Mouse (Mus musculus): ENCODE measurements around the gene Gdi1.

The Gdi1 gene

DNA sequence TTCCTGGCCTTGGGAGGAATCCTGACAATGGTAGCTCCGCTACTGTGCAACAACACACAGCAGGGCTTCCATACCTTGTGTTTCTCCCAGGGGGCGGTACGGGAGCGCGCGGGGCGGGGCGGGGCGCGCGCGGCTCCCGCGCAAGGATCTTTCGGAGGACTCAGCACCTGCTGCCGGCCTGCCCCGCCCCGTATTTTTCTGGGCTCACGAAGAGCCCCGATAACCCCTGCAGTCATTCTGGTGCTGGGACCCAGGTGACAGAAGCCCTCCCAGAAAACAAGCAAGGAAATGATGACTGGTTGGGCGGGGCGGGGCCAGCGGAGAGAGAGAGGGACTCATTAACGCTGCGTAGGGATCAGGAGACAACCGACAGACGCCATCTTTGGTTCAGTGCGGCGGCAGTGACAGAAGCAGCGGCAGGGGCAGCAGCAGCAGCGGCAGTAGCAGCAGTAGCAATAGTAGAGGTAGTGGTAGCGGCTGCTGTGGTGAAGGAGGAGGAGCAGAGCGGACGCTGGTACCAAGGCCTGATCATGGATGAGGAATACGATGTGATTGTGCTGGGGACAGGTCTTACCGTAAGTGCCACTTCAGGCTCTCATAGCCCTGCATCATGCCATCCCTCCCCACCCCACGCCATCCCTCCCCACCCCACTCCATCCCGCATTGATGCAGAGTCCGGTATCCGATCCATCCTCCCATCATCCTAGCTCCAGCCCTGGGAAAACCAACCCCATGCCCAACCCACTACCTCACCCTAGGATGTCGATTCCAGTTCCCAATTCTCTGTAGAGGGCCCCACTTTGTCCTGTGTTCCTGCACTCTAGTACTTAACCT, at the start of gene Gdi1:
Gdi1 (plus strand) TSS at position 132 of the 834 bp plus-strand sequence.
- DNase-seq (ENCODE audit: low spot score in 2 of 2): peak; percentile 65 to 71

DNA sequence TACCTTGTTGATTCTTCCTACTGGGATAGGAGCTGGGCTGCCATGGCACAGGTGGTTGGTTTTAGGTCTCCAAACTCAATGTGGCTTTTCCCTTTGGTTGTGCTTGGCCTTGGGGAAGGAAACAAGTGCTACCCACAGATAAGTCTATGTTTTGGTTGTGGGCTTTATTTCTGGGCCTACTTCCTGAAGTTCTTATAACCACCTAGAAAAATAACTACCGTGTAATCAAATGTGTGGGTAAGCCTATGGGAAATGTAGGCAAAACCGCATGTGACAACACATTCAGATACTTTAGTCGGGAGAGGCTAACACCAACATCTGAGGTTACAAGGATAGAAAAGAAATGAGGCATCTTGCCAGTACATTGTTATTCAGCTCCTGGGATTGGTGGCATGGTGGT, 47.1 kb upstream of the Gdi1 start:
- DNase-seq (ENCODE audit: low spot score in 2 of 2): no peak

DNA sequence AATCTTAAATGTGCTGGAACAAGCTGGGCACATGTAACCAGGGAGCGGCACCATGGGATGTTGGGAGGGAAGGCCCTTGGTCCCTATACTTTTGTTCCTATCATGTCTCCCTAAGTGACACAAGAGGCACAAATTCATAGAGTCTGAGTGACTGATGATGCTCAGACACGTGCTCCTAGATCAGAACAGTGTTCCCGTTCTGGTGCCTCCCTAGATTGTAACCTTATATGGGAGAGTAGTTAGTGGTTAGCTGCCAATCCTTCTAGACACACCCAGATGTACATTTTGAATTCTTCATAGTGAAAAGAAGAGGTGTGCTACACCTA, 35.1 kb upstream of the Gdi1 start:
- peak in 1 of 2 experiments; percentile 15 for DNase-seq (ENCODE audit: low spot score in 2 of 2)

DNA sequence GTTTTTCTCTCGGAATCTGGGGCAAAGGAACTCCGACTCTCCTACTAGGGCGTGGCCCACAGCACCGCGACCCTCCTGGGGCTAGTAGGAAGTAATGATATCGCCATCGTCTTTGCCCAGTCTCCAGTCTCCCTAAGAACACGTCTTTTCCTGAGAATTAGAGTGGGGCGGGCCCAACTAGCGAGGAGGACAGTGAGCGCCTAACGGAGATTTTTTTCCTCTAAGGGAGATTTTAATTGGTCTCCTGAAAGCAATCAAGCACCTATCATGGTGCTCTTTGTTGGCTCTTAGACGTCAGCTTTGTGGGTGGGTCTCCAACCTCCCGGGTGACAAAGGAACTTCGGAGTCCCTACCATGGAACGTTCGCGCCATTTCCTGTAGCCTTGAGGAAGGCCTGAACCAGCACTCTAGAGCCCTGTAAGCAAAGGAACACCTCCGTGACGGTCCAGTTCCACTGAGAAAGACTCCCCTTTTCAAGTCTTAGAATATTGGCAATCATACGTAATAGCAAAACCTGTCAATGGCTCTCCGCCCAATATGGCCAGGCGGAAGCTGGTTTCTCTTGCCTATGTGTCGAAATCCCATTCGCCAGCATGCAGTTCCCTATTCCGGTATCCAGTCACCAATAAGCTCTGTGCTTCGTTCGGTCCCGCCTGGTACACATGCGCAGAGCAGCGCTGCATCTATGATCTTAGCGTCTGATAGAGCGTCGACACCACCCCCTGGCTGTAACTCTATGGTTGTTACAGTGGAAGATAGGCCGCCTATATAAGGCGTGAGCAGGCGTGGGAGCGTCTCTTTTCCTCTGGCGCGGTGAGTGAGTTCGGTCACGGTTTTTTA, 34.5 kb upstream of the Gdi1 start, which contains the start of gene Rpl10:
Rpl10 (plus strand) TSS at position 751 of the 840 bp plus-strand sequence.
- peak; percentile 88 to 92 for DNase-seq (ENCODE audit: low spot score in 2 of 2)

DNA sequence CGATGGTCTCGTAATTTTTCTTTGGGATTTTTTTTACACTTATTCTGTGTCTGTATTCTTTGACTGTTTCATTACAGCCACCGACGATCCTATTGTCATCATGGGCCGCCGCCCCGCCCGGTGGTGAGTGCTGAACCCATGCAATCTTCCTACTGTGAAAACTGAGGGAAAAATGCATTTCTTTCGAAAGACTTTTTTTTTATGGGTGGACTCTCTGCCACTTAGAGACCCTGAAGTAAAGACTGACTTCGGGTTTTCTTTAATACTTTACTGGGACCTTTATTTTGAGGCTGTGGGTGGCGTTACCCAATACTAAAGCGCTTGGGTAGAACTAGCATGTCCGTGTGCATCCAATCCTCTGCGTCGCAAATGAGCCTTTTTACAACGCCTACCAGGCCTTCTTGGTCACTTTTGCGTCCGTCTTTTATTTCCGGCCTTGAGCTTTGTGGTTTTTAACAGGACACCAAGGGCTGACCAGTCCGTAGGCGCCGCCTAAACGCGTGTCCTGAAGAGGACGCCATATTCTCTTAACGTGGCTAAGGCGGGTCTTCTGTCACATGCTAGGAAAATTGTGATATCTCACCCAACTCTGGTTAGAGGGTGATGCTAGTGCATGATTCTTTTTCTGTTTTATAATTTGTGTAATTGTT, 33.8 kb upstream of the Gdi1 start:
- peak; percentile 12 to 26 for DNase-seq (ENCODE audit: low spot score in 2 of 2)

DNA sequence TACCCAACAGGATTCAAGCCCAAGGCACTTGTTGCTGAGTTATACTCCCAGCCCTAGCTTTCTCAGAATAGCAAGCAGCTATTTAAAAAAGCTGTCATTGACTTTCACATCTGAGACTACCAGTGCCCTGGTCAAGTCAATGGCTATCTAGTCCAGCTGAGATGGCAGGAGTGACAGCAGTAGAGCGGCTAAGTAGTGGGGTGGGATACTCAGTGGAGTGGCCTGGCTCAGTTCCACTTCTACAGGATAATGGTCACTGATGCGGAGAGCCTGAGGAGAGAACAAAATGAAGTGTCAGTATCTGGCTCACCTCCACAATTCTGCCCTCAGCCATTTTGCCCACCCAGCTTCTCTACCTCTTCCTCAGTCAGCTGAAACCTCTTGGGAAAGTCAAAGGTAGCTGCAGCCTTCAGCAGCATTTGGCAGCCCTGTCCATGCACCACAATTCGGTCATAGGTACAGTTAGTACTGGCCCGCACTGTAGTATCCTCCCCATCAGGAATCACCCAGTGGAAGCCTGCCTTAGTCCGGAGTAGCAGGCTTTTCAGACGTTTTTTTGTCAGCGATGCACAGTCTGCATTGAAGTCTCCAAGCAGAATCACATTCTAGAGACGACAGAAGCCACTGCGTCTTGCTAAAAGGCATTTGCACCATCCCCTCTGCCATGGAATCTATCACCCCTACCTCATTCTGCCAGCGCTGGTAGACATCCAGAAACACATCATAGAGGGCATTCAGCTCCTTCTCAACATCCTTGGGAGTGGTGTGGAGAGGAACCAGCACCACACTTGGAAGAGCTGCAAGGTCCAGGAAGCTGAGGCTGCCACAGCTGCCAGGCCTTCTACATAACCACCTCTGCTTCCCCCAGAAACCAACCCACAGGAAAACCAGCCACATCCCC, 31.1 kb upstream of the Gdi1 start:
- no peak for DNase-seq (ENCODE audit: low spot score in 2 of 2)

DNA sequence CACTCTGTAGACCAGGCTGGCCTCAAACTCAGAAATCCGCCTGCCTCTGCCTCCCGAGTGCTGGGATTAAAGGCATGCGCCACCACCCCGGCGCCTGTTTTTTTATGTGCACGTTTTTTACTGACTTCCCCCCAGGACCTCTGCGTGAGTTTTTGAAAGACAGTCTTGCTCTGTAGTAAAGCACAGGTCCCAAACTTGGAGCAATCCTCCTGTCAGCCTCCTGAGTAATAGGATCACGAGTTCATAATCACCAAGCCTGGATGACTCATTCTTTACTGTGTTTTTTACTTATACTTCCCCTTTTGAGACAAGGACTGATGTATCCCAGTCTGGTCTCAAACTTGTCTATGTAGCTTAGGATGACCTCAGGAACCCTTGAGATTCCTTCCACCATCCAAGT, 26.9 kb upstream of the Gdi1 start:
- DNase-seq (ENCODE audit: low spot score in 2 of 2): no peak

DNA sequence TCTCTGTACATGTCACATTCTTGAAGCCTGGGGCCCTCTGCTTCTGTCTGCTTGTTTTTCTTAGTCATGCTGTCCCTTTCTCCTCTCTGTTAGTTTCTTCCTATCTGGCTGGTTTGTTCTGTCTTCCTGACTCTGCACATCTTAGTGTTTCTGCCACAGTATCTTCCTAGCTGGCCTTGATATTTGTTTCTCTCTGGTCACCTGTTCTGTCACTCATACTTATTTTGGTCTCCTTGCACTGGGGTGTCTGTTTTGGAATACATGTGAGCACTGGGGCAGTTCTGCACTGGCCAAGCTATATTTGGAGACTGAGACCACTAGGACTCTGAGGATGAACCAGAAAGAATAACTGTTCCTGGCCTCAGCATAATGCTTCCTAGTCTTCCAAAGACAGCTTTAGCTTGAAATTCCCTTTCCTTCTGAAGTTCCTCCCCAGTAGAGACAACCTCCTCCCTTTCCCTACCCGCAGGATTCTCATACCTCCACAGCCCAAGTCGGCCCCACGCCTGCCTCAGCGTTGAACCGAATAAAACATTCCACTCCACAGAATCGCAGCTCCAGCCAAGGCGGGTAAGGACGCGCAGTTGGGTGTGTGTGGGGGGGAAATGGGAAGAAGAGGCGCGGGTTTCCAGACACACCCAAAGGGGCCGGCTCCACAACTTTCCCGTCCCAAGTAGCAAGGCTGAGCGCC, 23.6 kb upstream of the Gdi1 start:
- DNase-seq (ENCODE audit: low spot score in 2 of 2): no peak

DNA sequence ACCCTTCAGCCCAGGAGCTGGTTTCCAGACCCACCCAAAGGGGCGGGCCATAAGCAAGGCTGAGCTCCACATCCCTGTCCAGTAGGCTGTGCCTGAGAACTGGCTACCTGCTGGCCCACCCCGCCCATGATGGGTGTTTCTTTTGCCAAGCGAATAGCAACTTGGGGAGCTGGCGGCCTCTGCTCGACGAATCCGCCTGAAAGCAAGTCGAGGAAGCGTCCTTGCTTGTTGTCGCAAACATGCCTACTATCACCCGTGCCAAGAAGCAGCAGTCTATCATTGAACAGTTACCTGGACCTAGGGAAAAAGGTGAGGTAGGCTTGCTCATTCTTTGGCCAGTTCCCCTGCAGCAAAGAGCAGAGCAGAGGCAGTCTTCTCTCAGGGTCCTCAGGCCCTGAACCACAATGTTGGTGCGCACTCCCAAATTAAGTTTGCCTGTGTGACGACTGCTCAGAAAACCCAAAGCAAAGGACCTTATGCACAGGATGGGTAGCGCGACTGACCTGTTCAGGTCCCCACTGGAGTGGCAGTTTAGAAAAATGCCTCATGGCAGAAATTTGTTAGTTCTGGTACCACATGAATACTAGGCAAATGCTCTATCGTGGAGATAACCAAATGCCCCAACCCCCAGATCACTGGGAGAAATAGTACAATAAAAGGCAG, 22.9 kb upstream of the Gdi1 start, which contains the start of the genes Taz and Dnase1l1:
Taz (plus strand) TSS at position 181 of the 663 bp plus-strand sequence.
Dnase1l1 (minus strand) TSS at position 606 of the 663 bp plus-strand sequence.
- peak; percentile 25 to 58 for DNase-seq (ENCODE audit: low spot score in 2 of 2)

DNA sequence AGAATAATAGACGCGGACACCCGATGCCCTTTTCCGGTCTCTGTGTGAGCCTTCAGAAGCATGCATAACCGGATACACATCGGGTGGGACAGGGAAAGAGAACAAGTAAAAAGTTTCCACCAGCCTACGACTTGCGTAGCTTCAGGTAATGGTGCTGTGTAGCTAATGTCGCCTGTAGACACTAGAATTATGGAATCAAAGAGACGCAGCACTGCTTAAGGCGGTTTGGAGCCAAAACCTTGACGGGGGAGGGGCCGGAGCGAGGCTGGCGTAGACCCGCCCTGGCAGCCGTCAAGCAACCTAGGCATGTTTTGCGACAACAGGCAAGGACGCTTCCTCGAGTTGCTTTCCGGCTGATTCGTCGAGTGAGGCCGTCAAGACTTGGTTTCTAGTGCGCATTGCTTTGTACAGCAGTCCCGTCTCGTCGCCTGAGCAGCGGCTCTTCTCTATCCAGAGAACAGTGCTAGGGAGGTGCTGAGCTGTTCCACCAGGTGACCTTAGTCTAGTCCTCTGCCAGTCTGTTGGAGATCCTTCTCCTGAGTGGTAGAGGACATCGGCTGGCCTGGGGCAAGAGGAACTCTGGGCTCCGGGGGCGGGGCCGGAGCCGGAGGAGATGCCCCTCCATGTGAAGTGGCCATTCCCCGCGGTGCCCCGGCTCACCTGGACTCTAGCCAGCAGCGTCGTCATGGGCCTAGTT, 22.3 kb upstream of the Gdi1 start:
- peak; percentile 85 to 88 for DNase-seq (ENCODE audit: low spot score in 2 of 2)

DNA sequence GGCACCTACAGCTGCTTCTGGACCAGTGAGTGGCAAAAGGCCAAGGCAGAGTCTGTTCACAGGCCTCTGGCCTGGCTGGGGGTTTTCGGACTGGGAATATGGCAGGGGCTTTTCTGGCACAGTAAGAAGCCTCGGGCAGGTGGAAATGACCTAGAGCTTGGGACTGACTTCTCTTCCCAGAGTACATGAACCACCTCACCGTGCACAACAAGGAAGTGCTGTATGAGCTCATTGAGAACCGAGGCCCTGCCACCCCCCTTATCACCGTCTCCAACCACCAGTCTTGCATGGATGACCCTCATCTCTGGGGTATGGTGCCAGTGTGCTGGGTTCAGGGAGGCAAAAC, 21.7 kb upstream of the Gdi1 start:
- no peak for DNase-seq (ENCODE audit: low spot score in 2 of 2)

DNA sequence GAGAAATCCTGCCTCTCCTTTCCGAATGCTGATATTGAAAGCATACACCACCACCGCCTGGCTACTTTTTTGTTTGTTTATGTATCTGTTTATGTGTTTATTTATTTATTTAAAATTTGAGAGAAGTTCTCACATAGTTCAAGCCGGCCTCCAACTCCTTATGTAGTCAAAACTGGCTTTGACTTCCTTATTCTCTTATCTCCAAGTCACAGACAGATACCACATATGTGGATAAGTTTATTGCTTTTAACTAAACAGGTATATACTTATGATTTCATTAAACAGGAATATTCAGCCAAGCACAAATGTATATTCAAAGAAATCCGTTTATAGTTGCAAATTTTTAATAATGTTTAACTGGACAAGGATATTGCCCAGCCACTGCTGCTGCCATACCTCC, 11.4 kb upstream of the Gdi1 start:
- no peak for DNase-seq (ENCODE audit: low spot score in 2 of 2)

DNA sequence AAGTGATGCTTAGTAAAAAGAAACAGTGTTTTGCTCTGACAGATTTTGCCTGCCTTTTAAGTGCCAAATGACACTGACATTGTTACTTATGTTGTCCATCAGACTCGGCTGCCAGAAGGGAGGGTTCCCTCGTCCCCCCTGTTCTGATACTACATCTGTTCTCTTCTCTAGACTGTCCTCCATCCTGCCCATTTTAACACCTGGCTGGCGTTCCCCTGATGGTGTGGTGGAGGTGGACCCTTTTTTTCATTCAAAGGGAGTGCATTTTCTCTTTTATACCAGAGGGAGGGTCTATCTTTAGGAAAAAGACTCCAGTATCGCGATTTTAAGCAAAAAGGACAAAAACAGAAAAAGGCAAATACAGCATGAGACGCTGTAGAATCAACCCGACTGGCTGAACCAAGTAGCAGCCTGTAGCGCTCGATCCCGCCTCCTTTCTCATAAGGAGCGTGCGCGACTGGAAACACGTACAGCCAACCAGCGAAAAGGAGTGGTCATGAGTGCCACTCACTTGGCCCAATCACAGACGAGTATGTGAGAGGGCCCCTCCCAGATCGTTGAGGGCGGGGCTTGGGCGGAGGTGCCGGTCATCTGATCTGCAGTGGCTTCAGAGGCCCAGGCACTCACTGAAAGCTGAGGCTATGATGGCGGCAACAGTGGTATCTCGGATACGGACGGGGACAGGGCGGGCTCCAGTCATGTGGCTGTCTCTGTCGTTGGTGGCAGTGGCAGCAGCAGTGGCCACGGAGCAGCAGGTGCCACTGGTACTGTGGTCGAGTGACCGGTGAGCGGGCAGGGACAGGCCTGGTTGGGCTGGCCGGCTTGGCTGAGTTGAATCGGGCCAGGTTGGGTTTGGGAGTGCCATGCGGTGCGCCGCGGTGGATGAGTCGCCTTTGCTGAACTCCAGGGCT, 8.0 kb upstream of the Gdi1 start, which contains the start of gene Atp6ap1:
Atp6ap1 (plus strand) TSS at position 560 of the 911 bp plus-strand sequence.
- DNase-seq (ENCODE audit: low spot score in 2 of 2): peak; percentile 91 to 94

DNA sequence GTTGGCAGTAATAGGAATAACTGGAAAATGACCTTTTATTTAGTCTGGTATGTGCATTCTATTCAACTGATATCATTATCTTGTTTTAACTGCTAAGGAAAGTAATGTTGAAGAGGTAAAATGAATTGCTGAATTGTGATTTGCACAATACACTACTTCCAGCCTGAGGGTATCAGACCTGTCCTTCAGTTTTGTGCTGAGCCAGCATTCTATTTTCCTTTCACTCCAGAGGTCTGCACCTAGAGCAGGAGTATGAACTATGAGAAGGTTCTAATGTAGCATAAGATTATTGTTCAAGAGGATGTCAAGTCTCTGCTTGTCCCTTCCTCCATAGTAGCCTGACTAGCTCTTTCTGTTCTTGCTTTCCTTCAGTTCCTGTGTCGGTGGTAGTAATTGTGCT, 6.5 kb upstream of the Gdi1 start:
- DNase-seq (ENCODE audit: low spot score in 2 of 2): no peak

DNA sequence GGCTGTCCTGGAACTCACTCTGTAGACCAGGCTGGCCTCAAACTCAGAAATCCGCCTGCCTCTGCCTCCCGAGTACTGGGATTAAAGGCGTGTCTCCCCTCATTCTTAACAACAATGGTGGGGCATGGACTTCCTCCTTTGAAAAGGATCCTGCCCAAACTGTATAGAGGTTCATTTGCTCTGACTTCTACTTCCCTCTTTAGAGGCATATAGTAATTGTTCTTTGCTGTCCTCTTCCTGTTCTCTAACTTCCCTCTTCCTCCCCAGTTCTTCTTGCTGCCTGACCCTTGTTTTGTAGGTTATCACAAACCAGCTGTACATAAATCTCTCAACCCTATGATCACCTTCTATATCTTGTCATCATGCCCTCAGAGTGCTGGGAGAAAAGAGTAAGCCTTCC, 5.1 kb upstream of the Gdi1 start:
- DNase-seq (ENCODE audit: low spot score in 2 of 2): no peak

DNA sequence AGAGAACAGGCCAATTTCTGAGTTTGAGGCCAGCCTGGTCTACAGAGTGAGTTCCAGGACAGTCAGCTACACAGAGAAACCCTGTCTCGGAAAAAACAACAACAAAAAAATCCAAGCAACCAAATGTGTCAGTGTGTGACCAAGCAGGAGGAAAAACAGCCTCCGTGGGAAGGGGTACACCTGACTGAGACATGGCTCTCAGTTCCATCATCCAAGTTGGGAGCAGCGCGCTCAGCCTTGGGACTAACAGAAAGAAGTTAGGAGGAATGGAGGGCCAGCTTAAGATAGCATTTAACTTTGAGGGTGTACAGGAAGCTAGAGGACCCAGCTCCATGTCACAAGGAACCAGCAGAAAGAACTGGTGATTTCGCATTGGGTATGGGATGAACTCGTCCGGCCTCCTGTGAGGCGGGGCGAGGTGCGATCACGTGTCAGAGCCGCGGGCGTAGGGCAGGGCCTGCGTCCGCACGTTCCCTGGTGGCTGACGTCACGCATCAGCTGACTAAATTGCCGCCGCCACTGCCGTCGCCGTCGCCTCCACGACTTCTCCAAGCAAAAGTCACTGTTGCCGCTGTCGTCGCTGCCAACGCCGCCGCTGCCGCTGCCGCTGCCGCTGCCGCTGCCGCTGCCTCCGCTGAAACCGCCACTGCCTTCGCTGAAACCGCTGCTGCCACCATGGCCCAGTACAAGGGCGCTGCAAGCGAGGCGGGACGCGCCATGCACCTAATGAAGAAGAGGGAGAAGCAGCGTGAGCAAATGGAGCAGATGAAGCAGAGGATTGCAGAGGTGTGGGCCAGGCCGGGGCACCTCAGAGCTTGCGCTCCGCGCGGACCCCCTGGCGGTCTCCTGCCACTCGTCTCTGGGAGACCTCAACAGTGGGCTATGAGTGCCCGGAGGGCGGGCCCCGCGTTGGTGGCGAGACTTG, 8.0 kb downstream of the Gdi1 start, which contains the start of gene Fam50a:
Fam50a (plus strand) TSS at position 494 of the 925 bp plus-strand sequence.
- DNase-seq (ENCODE audit: low spot score in 2 of 2): peak; percentile 87 to 90

DNA sequence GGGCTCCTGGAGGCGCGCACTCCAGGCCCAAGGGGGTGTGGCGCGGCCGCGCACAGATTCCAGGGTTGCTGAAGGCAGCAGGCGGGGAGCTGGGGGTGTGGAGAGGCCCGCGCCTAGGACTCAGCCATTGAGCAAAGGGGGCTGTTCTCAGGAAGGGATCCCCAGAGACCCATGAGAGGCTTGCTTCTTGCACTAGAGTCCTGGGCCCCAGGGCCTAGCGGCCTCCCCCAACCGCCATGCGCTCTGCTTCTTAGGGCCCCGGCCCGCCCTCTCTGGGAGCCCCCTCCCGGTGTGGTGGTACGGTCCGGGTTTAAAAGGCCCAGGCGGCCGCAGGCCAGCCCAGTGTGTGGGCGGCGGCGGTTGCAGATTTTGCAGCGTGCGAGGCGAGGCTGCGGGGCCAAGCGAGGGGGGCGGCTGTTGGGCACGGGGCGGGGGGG, 23.9 kb downstream of the Gdi1 start, which contains the start of gene Plxna3:
Plxna3 (plus strand) TSS at position 342 of the 437 bp plus-strand sequence.
- DNase-seq (ENCODE audit: low spot score in 2 of 2): peak; percentile 32 to 47
